Mouse (Mus musculus) hematopoietic stem cell, adult 5-6 weeks (primary cell): Measurements from ENCODE around the gene Eid2b. TPM values are rescaled to one million over a fixed set of nuclear protein-coding genes. Genes with fewer than 3 reads are reported as not detected.
A peak's percentile ranks its signal among the peaks of the same experiment; 100 is the strongest.
"Not testable (repeated sequence)": the region's sequence is repeated elsewhere in the genome, so short reads cannot be mapped to it uniquely, and the experiment has no call there.

ENCODE experiments used
- ATAC-seq, 2 experiments: fragments of 125-278 bp in 1 of 2; replicated peaks in 1 of 2; 2 replicates each; pipeline ENCODE4 v1.8.0; 2016 to 2017; ENCODE audit warnings: inconsistent platforms in 2 of 2, mild to moderate bottlenecking in 2 of 2, moderate number of reproducible peaks in 2 of 2, low read depth in 1 of 2, moderate TSS enrichment in 1 of 2; ENCODE audit not compliant: low FRiP score in 2 of 2, poor library complexity in 2 of 2, severe bottlenecking in 2 of 2, insufficient read depth in 1 of 2, low TSS enrichment in 1 of 2
- total RNA-seq: library from RNA; stranded (forward); fragments of 172-1452, 232-1000 nt; gene quantifications from 2 replicates; pipeline ENCODE4 v1.2.3, GENCODE M21; 2017

Gene Eid2b
- 4.5 and 4.8 TPM in 2 replicates for total RNA-seq

DNA sequence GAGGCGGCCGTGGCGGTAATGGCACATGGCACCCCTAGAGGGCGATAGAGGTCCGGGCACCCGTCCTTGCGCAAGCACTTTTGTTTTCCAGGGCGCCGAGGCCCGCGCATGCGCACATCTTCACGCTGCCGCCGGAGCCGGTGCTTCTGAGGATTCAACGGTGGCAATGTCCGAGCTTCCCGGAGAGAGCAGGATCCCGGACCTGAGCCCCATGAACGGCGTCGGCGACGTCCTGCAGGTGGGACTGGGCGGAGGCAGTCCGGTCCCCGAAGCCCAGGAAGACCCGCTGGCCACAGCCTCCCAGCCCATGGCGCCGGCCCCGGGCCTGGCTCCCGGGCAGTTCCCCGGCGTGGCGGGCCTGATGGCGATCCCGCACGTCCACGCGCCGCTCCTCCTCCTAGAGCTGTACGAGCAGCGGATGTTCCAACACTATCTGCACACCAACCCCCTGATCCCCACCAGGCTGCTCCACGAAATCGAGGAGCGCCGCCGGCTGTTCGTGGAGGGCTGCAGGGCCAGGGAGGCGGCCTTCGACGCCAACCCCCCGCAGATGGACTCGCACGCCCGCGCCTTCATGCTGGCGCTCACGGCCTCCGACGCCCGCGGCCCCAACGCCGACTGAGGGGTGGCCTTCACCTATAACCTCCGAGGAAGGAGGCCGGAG, at the start of gene Eid2b:
Gene Eid2b (plus strand): TSS at position 125 of the 664 bp plus-strand sequence.
- peak; percentile 77 to 93 for ATAC-seq

DNA sequence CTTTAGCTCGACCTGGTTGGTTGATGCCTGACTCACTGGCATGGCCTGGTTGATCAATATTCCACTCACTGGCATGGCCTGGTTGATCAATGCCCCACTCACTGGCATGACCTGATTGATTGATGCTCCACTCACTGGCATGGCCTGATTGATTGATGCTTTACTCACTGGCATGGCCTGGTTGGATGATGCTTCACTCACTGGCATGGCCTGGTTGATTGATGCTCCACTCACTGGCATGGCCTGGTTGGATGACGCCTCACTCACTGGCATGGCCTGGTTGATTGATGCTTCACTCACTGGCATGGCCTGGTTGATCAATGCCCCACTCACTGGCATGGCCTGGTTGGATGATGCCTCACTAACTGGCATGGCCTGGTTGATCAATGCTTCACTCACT, 33.6 kb upstream of the Eid2b start:
- ATAC-seq, result not testable (repeated sequence)

DNA sequence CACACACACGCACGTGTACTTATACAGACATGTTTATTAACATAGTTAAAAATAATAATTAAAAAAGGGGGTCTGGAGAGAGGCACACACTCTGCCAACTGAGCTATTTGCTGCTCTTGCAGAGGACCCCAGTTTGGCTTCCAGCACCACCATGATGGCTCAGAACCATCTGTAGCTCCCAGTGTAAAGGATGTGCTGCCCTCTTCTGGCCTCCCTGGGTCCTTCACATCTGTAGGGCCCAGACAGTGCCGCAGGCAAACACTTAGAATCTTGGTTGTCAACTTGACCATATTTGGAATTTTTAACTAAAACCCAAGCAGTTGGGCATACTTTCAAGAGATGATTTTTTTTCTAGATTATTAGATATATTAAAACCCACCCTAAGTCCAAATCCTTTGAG, 28.6 kb upstream of the Eid2b start:
- ATAC-seq, result no peak

DNA sequence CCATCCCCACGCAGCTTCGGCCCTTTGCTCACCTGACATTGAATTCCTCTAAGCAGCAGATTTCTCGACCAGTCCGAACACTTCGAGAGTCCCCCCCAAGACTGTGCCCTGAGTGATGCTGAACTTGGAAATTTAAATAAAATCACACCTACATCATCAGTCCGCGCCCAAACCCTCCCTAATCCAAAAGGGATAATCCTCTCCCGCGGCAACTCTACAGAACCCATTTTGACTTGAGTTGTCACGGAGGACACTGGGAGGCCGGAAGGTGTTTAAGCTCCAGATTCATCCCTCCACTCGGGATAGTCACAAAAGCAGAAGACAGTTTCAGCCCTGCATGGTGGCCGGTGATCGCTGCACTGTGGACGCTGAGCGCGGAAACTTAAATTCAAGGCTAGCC, 25.6 kb upstream of the Eid2b start:
- ATAC-seq, result no peak

DNA sequence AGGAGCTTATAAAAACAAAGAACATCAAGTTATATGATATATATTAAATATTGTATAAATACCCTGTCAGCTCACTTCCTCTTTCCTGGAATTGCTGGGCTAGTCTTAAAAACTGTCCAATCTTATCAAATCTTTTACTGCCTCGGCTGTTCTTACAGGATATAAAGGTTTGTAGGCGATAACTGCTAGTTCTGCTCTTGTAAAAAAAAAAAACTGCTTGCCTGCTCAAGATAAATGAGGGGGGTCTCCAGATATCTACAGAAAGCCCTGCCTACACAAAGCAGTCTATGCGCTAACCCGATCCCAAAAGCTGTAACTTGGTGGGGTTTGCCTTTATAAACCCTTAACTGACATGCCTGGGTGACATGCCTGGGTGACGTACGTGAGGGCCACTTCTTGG, 22.9 kb upstream of the Eid2b start:
- no peak for ATAC-seq

DNA sequence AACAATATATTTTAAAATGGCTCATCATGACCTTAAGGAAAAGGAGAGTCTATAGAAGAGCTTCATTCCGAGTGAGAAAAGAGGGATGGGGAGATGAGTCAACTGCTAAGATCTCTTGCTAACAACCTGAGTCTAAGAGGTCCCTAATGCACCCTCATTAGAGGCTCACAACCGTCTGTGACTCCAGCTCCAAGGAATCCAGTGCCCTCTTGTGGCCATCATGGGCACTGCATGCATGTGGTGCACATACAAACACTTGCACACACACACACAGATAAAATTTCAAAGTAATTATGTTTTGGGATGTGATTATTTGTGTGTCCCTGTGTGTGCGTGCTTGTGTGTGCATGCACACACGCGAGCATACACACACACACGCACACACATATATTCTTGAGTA, 22.1 kb upstream of the Eid2b start:
- ATAC-seq, result no peak

DNA sequence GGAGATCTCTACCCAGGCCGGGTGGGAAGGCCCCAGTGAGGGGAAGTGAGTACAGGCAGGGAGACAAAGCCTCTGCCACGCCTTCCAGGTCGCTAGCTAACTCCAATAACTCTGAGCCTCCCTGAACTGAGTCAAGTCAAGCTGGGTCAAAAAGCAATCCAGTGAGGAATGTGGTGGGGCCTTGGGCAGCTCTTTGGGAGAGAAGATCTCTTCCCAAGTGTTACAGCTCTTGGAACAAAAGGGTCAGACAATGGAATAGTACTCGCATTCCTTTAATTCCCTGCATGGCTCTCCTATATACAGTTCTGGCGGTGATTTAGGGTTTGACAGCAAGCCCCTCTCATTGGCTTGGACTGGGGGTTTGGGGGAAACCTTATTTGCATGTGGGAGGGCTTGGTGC, 14.7 kb upstream of the Eid2b start:
- no peak for ATAC-seq

DNA sequence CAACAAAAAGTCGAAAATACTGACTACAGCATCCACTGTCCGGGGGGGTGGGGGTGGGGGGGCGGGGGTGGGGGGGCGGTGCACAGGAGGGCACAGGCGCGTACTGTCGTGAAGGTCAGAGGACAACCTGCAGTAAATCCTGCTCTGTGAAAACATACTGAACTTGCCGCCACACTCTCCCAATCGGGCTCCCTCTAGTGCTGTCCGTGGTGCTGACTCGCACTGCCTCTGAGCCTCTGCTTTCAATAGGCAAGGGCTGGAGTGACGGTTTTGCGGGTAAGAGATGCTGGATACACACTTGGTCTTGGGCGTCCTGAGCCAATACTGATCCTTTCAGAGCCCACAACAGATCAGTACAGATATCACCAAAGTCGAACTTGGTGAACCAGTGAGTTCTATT, 13.8 kb upstream of the Eid2b start:
- ATAC-seq, result peak; percentile 73 to 88

DNA sequence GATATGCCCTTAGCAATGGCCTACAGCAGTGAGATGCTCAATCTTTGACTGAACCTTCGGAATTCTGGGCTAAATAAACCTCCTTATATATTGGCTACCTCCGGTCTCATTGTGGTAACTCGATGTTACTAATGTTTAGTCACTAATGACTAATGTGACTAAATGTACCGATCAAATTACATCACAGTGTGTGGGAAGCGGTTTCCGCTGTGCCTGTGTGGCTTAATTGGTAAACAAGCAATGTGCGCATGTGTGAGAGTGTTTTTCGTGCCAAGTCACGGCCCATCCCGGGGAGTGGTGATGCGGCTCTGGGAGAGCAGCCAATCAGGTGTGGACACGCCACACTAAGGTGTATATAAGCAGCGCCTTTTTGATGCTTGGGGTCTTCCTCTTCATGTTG, 12.1 kb upstream of the Eid2b start:
- no peak for ATAC-seq

DNA sequence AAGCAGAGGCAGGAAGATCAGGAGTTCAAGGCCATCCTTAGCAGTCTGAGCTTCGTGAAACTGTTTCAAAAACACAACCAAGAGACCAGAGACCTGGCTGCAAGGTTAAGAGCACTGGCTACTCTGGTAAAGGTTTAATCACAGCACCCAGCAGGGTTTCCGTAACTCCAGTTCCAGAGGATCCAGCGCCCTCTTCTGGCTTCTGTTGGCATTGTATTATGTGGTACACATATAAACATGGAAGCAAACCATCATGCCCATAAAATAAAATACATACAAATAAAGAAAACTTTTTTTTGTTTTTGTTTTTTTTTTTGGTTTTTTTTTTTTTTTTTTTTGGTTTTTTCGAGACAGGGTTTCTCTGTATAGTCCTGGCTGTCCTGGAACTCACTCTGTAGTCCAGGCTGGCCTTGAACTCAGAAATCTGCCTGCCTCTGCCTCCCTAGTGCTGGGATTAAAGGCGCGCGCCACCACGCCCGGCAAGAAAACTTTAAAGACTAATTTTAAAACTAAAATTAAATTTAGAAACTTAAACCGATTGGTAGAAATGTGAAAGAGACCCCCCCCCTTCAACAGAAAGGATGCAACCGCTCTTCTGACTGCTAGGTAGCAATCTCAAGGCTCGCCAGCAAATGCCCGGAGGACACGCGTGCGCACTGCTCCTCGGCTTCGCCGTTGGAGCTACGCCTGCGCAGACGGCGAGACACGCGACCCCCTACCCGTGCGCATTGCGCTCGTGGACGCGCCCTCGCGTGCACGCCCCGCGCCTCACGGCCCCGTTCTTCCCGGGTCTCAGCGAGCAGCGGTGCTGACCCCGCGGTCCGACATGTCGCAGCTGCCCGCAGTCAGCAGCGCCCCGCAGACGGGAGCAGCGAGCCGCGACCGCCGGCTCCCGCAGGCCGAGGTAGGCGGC, 10.2 kb upstream of the Eid2b start, which contains the start of gene Eid2:
Gene Eid2 (plus strand): TSS at position 753 of the 913 bp plus-strand sequence.
- ATAC-seq, result peak; percentile 55 to 63; a peak in 3 of 4 replicates

DNA sequence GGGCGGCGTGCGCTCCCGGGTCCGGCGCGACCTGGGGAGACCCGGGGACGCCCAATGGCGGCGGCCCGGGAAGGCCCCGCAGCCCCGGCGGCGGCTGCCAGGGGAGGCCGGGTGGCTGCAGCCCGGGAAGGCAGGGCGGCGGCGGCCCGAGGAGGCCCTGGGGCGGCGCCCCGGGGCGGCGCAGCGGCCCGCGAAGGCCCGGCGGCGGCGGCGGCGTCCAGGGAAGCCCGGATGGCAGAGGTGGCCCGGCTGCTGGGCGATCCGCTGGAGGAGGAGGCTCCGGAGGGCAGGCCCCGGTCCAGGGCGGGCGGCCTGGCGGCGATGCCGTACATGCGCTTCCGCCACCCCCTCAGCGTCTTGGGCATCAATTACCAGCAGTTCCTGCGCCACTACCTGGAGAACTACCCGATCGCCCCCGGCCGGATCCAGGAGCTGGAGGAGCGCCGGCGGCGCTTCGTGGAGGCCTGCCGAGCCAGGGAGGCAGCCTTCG, 9.5 kb upstream of the Eid2b start:
- peak in 1 of 2 experiments; percentile 21; a peak in 1 of 4 replicates for ATAC-seq

DNA sequence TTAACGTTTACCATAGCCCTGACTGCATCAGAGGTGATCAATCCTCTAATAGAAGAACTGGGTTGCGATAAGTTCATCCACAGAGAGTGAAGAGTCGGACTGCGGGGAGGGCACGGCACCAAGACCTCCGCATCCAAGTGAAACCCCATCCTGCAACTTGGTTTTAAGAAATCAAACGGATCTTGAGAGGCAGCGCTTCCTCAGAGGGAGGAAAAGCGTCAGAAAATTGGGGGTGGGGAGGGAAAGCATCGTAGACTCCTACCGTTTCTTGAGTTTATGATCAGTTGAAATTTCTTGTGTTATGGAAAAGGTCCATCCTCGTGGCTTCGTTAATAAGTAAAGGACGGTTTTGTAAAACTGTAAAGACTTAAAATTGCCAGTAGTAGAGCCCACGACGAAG, 9.0 kb upstream of the Eid2b start:
- no peak for ATAC-seq

DNA sequence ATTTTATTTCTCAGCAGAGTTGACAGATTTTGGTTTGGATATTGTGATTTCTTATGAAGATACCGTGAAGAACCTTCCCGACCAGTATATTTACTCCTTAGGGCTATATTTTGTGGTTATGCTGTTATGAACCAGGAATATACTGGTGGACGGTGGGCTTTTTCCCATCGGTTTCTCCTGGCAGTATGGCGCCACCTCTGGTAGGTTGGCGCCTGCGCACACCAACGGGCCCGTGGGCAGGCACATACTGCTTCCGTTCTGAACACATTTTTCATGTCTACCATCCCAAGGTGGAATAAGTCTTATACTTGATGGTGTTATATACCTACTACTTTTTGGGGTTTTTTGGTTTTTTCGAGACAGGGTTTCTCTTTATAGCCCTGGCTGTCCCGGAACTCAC, 8.2 kb upstream of the Eid2b start:
- ATAC-seq, result no peak

DNA sequence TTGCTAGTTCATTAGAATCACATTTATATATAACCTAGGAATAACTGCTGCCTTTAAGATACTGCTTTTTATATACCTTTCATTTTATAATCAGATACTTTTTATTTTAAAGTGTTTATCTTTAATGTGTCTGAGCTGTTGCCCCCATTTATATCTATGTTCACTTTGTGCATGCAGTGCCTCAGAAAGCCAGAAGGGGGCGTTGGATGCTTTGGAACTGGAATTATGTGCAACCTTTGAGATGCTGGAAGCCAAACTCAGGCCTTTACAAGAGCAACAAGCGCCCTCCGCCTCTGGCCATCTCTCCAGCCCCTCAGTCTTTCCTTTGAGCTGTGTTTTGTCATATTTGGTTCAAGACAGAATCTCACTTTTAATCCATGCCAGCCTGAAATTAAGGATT, 5.8 kb upstream of the Eid2b start:
- no peak for ATAC-seq

DNA sequence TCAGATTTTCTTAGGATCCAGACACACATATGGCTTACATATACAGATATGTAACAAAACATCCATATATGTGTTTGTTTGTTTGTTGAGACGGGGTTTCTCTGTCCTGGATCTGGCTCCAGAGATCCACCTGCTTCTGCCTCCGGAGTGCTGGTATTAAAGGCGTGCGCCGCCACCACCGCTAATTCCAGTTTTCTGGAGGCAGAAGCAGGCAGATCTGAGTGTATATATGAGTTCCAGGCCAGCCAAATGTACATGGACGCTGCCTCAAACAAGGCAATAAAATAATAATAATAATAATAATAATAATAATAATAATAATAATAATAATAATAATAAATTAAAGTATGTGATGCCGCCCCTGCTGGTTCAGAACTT, 313 bp upstream of the Eid2b start:
- ATAC-seq, result no peak

DNA sequence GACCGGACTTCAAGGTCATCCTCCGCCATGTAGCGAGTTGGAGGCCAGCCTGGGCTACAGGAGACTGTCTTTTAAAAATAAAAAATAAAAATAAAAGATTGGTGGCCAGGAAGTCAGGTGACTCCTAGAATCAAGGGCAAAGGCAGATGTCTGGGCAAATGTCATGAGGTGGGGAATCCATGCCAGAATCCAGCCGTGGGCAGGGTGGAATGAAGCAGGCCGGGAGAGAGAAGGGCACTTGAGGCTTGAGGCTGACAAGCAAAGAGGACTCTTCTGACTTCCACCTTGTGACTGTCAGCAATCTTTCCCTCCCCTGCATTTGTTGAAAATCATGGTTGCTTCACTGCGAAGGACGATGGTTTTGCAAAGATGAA, 727 bp downstream of the Eid2b start:
- no peak for ATAC-seq

DNA sequence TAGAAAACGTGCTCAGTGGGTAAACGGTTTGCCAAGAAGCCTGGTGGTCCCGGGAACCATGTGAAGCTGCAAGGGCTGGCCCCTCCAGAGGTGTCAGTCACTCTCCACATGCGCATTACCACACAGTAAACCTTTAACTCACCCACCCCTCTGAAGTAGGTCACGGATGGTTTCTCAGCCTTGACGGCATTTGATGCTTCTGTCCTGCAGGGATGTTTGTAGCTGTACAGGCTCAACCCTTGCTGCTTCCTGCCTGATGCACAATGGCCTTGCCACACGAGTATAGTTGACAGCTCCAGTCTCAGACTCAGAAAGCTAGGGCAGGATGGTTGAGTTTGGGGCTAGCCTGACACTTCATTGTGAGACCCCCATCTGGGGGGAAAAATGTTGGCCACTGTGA, 3.1 kb downstream of the Eid2b start:
- ATAC-seq, result no peak

DNA sequence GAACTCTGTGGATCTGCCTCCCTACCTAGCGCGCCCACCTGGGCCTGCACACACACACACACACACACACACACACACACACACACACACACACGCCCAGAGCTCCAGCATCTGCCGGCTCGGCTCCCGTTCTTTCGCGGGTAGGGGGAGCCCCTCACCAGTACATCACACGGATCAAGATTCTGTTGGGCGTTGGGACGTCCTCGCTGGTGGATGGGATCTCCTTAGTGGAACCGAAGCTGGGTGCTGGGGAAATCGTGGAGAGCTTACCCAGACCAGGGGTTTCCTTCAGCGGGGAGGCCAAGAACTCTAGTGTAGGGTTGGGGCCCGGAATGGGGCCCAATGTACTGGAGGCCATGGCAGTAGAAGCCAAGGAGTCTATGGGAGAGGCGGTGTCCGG, 12.6 kb downstream of the Eid2b start:
- no peak for ATAC-seq
